Mouse (Mus musculus): ENCODE results near the gene Cpxm1. TPM values are rescaled to one million over a fixed set of nuclear protein-coding genes. Genes with fewer than 3 reads are reported as not detected.
"Not testable (repeated sequence)": the region's sequence is repeated elsewhere in the genome, so short reads cannot be mapped to it uniquely, and the experiment has no call there.

Gene Cpxm1
- polyA plus RNA-seq, 1 experiment from 2014 or later = 26.2 TPM

DNA sequence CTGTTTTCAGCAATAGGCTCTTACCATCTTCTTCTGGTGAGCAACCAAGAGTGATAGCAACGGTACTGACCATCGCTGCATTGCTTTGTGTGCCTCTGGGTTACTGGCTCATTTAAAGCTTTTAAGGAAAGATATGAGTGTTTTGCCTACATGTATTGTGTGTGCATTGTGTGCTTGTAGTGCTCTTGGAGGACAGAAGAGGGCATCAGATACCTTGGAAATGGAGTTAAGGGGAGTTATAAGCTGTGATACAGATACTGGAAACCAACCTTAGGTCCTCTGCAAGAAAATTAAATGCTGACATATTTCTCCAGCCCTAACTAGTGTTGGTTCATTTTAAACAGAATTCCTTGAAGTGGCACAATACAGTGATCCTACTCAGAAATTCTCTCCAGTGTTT, 8.6 kb downstream of the Cpxm1 start:
- Histone ChIP-seq H3K36me3 (ENCODE audit: control insufficient read depth, insufficient read depth, low read length) (peaks cover 4% of the 10 kb centered on the region; the same call in 1 of the 2 replicates), H3K4me3 (ENCODE audit: low read depth, low read length) (no peak overlapping the region), H3K4me1 (ENCODE audit: control insufficient read depth, insufficient read depth, low read length) (no peaks in the 10 kb centered on the region), H3K9me3 (replicated peaks; ENCODE audit: control insufficient read depth, low read length, poor library complexity, severe bottlenecking) (no peaks in the 10 kb centered on the region), H3K9ac (ENCODE audit: low read depth, low read length) (no peak overlapping the region), H3K4me2 (ENCODE audit: low read length) (no peak overlapping the region), H3K27ac (ENCODE audit: low read length) (no peak overlapping the region), H3K27me3 (ENCODE audit: control insufficient read depth, insufficient read depth, low read depth, low read length) (no peaks in the 10 kb centered on the region)
- ATAC-seq = no peak
- WGBS = 84% methylated on average over 2 of the region's 2 CpGs

DNA sequence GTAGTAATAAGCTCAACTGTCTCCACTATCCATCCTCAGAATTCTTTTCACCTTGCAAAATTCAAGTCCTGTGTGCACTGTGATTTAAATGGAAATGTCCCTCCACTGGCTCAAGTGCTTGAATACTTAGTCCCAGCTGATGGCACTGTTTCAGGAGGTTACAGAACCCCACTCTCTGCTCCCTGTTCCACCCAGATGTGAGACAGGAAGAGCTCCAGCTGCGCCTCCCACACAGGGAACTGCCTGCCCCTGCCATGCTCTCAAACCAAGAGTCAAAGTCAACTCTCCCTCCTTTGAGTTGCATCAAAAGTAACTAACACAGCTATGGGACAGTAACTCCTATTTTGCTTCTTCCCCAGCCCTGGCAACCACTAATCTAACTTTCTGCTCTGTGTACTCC, 11.2 kb downstream of the Cpxm1 start:
- no peaks in the 10 kb centered on the region for H3K4me1 ChIP-seq (ENCODE audit: control insufficient read depth, insufficient read depth, low read length)
- ATAC-seq = no peak
- H3K9ac ChIP-seq (ENCODE audit: low read depth, low read length) = no peak overlapping the region
- H3K4me2 ChIP-seq (ENCODE audit: low read length) = no peak overlapping the region
- H3K9me3 ChIP-seq (replicated peaks; ENCODE audit: control insufficient read depth, low read length, poor library complexity, severe bottlenecking) = no peaks in the 10 kb centered on the region
- no peak overlapping the region for H3K4me3 ChIP-seq (ENCODE audit: low read depth, low read length)
- H3K36me3 ChIP-seq (ENCODE audit: control insufficient read depth, insufficient read depth, low read length) = no peaks in the 10 kb centered on the region; the same call in 1 of the 2 replicates
- no peak overlapping the region for H3K27ac ChIP-seq (ENCODE audit: low read length)
- 74% methylated on average over 1 of the region's 1 CpGs for WGBS
- H3K27me3 ChIP-seq (ENCODE audit: control insufficient read depth, insufficient read depth, low read depth, low read length) = no peaks in the 10 kb centered on the region

GRCm38 (mm10) chr2:130383895-130384294, 13.5 kb downstream of the Cpxm1 start:
- peak; percentile 73; the same call in 1 of the 2 replicates for ATAC-seq
- 58% methylated on average over 6 of the region's 6 CpGs for WGBS
- no peak overlapping the region for H3K9ac ChIP-seq (ENCODE audit: low read depth, low read length)
- H3K9me3 ChIP-seq (replicated peaks; ENCODE audit: control insufficient read depth, low read length, poor library complexity, severe bottlenecking) = no peaks in the 10 kb centered on the region
- H3K4me2 ChIP-seq (ENCODE audit: low read length) = no peak overlapping the region
- no peaks in the 10 kb centered on the region for H3K36me3 ChIP-seq (ENCODE audit: control insufficient read depth, insufficient read depth, low read length)
- no peak overlapping the region for H3K4me3 ChIP-seq (ENCODE audit: low read depth, low read length)
- H3K4me1 ChIP-seq (ENCODE audit: control insufficient read depth, insufficient read depth, low read length) = no peaks in the 10 kb centered on the region
- no peak overlapping the region for H3K27ac ChIP-seq (ENCODE audit: low read length)
- no peaks in the 10 kb centered on the region for H3K27me3 ChIP-seq (ENCODE audit: control insufficient read depth, insufficient read depth, low read depth, low read length)

- 46% methylated on average over 3 of the region's 3 CpGs for WGBS
- Histone ChIP-seq H3K9ac (ENCODE audit: low read depth, low read length) (no peak overlapping the region), H3K4me2 (ENCODE audit: low read length) (no peak overlapping the region), H3K4me3 (ENCODE audit: low read depth, low read length) (no peak overlapping the region), H3K27me3 (ENCODE audit: control insufficient read depth, insufficient read depth, low read depth, low read length) (no peaks in the 10 kb centered on the region), H3K4me1 (ENCODE audit: control insufficient read depth, insufficient read depth, low read length) (no peaks in the 10 kb centered on the region), H3K27ac (ENCODE audit: low read length) (no peak overlapping the region), H3K36me3 (ENCODE audit: control insufficient read depth, insufficient read depth, low read length) (no peaks in the 10 kb centered on the region), H3K9me3 (replicated peaks; ENCODE audit: control insufficient read depth, low read length, poor library complexity, severe bottlenecking) (no peaks in the 10 kb centered on the region)
- no peak for ATAC-seq
Measured at GRCm38 (mm10) chr2:130383205-130383604, 14.2 kb downstream of the Cpxm1 start.

DNA sequence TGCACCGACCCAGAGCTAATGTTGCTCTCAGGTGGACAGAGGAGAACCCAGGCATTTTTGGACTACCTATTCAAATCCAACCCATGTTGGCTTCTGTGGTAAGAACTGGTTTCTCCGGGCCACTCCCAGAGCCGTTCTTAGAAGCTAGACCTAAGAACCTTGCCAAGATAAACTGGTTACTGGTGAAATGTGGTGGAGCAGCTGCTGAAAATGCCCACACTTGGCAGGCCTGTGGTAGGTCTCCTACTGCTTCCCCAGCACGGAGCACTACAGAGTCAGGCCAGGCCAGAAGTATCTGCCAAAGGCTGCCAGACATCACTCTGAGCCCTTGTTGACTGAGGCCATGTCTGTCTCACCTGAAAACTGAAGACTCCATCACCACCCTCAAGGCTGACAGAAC, 22.4 kb downstream of the Cpxm1 start:
- Histone ChIP-seq H3K4me1 (ENCODE audit: control insufficient read depth, insufficient read depth, low read length) (no peaks in the 10 kb centered on the region), H3K9me3 (replicated peaks; ENCODE audit: control insufficient read depth, low read length, poor library complexity, severe bottlenecking) (no peaks in the 10 kb centered on the region), H3K9ac (ENCODE audit: low read depth, low read length) (no peak overlapping the region), H3K4me2 (ENCODE audit: low read length) (no peak overlapping the region), H3K27ac (ENCODE audit: low read length) (no peak overlapping the region), H3K36me3 (ENCODE audit: control insufficient read depth, insufficient read depth, low read length) (no peaks in the 10 kb centered on the region), H3K4me3 (ENCODE audit: low read depth, low read length) (no peak overlapping the region), H3K27me3 (ENCODE audit: control insufficient read depth, insufficient read depth, low read depth, low read length) (no peaks in the 10 kb centered on the region)
- no peak for ATAC-seq
- 81% methylated on average over 4 of the region's 4 CpGs for WGBS

DNA sequence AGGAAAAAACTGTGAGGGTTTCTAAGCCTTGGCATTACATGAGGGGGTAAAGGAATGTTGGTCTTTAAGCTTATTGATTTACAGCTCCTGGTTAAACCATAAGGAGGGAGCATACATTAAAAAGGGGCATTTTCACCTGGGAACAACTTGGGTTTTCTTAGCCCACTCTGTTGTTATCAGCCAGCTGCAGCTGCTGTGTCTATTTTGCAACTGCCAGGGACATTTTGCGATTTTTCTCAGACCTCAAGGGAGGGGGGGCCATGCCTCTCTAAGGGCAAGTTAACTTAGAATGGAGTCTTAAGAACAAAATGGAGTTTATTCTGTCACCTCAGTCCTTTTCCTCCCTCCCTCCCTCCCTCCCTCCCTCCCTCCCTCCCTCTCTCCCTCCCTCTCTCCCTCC, 24.3 kb downstream of the Cpxm1 start:
- 44% methylated on average over 1 of the region's 1 CpGs for WGBS
- not testable (repeated sequence) for H3K4me3 ChIP-seq (ENCODE audit: low read depth, low read length); H3K9me3 ChIP-seq (replicated peaks; ENCODE audit: control insufficient read depth, low read length, poor library complexity, severe bottlenecking); H3K27me3 ChIP-seq (ENCODE audit: control insufficient read depth, insufficient read depth, low read depth, low read length); H3K9ac ChIP-seq (ENCODE audit: low read depth, low read length); H3K4me2 ChIP-seq (ENCODE audit: low read length); H3K4me1 ChIP-seq (ENCODE audit: control insufficient read depth, insufficient read depth, low read length); ATAC-seq; H3K27ac ChIP-seq (ENCODE audit: low read length); H3K36me3 ChIP-seq (ENCODE audit: control insufficient read depth, insufficient read depth, low read length)

DNA sequence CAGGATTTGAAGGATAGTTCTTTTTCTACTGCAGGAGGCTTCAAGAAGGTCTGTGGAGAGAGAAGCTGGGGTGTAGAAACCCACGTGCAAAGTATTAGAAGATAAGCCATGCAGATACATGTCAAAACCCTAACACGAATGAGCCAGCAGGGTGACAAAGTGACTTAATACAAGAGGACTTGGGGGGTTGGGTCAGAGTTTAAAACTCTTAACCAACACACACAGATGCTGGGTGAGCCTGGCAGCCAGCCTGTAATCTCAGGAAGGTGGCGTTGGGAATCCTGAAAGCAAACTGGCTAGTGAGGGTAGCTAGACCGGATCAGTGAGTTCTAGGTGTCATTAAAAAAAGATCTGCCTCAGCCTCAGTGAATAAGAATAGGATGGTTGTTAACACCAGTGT, 30.0 kb downstream of the Cpxm1 start:
- no peak for ATAC-seq
- Histone ChIP-seq H3K36me3 (ENCODE audit: control insufficient read depth, insufficient read depth, low read length) (no peaks in the 10 kb centered on the region), H3K4me1 (ENCODE audit: control insufficient read depth, insufficient read depth, low read length) (no peaks in the 10 kb centered on the region; the same call in 1 of the 2 replicates), H3K27ac (ENCODE audit: low read length) (no peak overlapping the region), H3K4me3 (ENCODE audit: low read depth, low read length) (no peak overlapping the region), H3K9ac (ENCODE audit: low read depth, low read length) (no peak overlapping the region), H3K9me3 (replicated peaks; ENCODE audit: control insufficient read depth, low read length, poor library complexity, severe bottlenecking) (no peaks in the 10 kb centered on the region), H3K27me3 (ENCODE audit: control insufficient read depth, insufficient read depth, low read depth, low read length) (peaks cover 16% of the 10 kb centered on the region), H3K4me2 (ENCODE audit: low read length) (no peak overlapping the region)
- WGBS = 68% methylated on average over 4 of the region's 4 CpGs

DNA sequence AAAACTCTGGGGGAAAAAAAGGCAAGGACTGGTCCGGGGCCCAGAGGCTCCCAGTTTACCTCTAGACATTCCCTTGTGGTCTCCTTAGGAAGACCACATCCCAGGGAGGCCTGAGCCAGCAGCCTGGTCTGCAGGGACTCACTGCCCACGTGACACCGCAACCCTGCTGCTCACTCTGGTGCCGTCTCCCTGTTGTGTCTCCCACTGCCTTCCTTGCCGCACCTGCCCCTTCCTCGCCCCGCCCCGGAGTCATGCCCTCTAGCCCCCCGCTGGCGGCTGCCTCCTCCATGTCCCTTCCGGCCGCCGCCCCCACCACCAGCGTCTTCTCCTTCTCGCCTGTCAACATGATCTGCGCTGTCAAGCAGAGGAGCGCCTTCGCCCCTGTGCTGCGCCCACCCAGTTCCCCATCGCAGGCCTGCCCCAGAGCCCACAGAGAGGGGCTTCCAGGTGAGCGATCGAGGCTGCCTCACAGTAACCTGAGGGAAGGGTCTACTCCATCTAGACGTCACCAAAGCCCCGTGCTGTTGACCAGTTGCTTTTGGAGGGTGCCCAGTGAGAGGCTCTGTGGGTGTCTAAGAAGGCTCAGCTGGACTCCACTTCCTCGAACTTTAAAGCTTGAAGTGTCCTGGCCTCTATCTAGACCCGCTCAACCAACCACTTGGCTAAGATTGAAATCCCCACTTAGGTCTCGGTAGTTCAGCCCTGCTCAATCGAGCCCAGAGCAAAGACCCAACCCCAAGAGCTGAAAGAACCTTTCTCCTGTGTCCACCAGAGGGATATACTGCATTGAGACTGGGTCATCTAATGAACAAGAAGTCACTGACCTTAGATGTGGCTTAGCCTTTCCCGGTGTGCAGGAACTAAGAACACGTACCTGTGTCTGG, 31.9 kb downstream of the Cpxm1 start:
- WGBS = 9% methylated on average over 30 of the region's 30 CpGs
- Histone ChIP-seq H3K9ac (ENCODE audit: low read depth, low read length) (peak overlapping the region; percentile 40; the same call in 1 of the 2 replicates), H3K27me3 (ENCODE audit: control insufficient read depth, insufficient read depth, low read depth, low read length) (peaks cover 35% of the 10 kb centered on the region)

GRCm38 (mm10) chr2:130362511-130363026, 34.8 kb downstream of the Cpxm1 start:
- H3K9ac ChIP-seq (ENCODE audit: low read depth, low read length) = no peak overlapping the region; the same call in 1 of the 2 replicates
- H3K4me3 ChIP-seq (ENCODE audit: low read depth, low read length) = no peak overlapping the region
- no peak overlapping the region for H3K27ac ChIP-seq (ENCODE audit: low read length)
- H3K4me1 ChIP-seq (ENCODE audit: control insufficient read depth, insufficient read depth, low read length) = no peaks in the 10 kb centered on the region; the same call in 1 of the 2 replicates
- 0 out of 2 replicates have a peak, but pooled peaks have one; percentile 43 for ATAC-seq
- H3K4me2 ChIP-seq (ENCODE audit: low read length) = no peak overlapping the region
- H3K9me3 ChIP-seq (replicated peaks; ENCODE audit: control insufficient read depth, low read length, poor library complexity, severe bottlenecking) = no peaks in the 10 kb centered on the region
- H3K36me3 ChIP-seq (ENCODE audit: control insufficient read depth, insufficient read depth, low read length) = no peaks in the 10 kb centered on the region
- H3K27me3 ChIP-seq (ENCODE audit: control insufficient read depth, insufficient read depth, low read depth, low read length) = peaks cover 46% of the 10 kb centered on the region
- WGBS = 4% methylated on average over 13 of the region's 14 CpGs

More for the DNA sequence above, 31.9 kb downstream of the Cpxm1 start:
- peak overlapping the region; percentile 33 for H3K4me3 ChIP-seq (ENCODE audit: low read depth, low read length)
- H3K36me3 ChIP-seq (ENCODE audit: control insufficient read depth, insufficient read depth, low read length) = no peaks in the 10 kb centered on the region
- H3K4me1 ChIP-seq (ENCODE audit: control insufficient read depth, insufficient read depth, low read length) = no peaks in the 10 kb centered on the region; the same call in 1 of the 2 replicates
- H3K9me3 ChIP-seq (replicated peaks; ENCODE audit: control insufficient read depth, low read length, poor library complexity, severe bottlenecking) = no peaks in the 10 kb centered on the region
- no peak overlapping the region for H3K27ac ChIP-seq (ENCODE audit: low read length)
- peak overlapping the region; percentile 52 for H3K4me2 ChIP-seq (ENCODE audit: low read length)
- peak; percentile 36; the same call in 1 of the 2 replicates for ATAC-seq
